Mouse (Mus musculus) myocyte (in vitro differentiated cells): ENCODE measurements around the gene Fkbp14. TPM values are rescaled to one million over a fixed set of nuclear protein-coding genes. Genes with fewer than 3 reads are reported as not detected.

ENCODE experiments used
- H3K27me3 ChIP-seq: one replicate; pipeline ENCODE4 v1.6.1; 2011; ENCODE audit not compliant: control insufficient read depth, insufficient read depth, insufficient read length
- H3K36me3 ChIP-seq: one replicate; pipeline ENCODE4 v1.6.1; 2011; ENCODE audit not compliant: control insufficient read depth, insufficient read depth
- H3K4me2 ChIP-seq: one replicate; pipeline ENCODE4 v1.6.1; 2011; ENCODE audit warnings: low read depth, control low read depth
- H3K4me3 ChIP-seq: one replicate; pipeline ENCODE4 v1.5.1; 2011; ENCODE audit warnings: mild to moderate bottlenecking, control low read depth, moderate library complexity
- H3K79me2 ChIP-seq: one replicate; pipeline ENCODE4 v1.6.1; 2011; ENCODE audit not compliant: control insufficient read depth, insufficient read depth
- H3ac ChIP-seq: one replicate; pipeline ENCODE4 v1.6.1; 2011; ENCODE audit not compliant: control insufficient read depth, insufficient read length
- CEBPB ChIP-seq: IDR thresholded peaks from 2 replicates; pipeline ENCODE4 v1.6.1; 2011; ENCODE audit warnings: mild to moderate bottlenecking, moderate library complexity; ENCODE audit not compliant: poor library complexity, insufficient read depth, severe bottlenecking
- E2F4 ChIP-seq: IDR thresholded peaks from one replicate; pipeline ENCODE4 v1.6.1; 2011; ENCODE audit warnings: mild to moderate bottlenecking, control low read depth, moderate library complexity; ENCODE audit not compliant: insufficient read depth
- MAX ChIP-seq: IDR thresholded peaks from one replicate; pipeline ENCODE4 v1.6.1; 2011; ENCODE audit warnings: low read depth, mild to moderate bottlenecking, control low read depth
- MYOD1 ChIP-seq, 3 experiments: IDR thresholded peaks; one replicate each; pipeline ENCODE4 v1.6.1; 2011; ENCODE audit warnings: control low read depth in 2 of 3, low read depth in 2 of 3, mild to moderate bottlenecking in 2 of 3, moderate library complexity in 1 of 3; ENCODE audit not compliant: insufficient read length in 2 of 3, control insufficient read depth in 1 of 3
- MYOG ChIP-seq, 3 experiments: IDR thresholded peaks; one replicate each; pipeline ENCODE4 v1.6.1; 2011; ENCODE audit warnings: control low read depth in 2 of 3, low read depth in 2 of 3, mild to moderate bottlenecking in 2 of 3; ENCODE audit not compliant: insufficient read length in 2 of 3, control insufficient read depth in 1 of 3, insufficient read depth in 1 of 3
- POLR2A ChIP-seq: IDR thresholded peaks from one replicate; pipeline ENCODE4 v1.6.1; 2011; ENCODE audit warnings: low read depth, mild to moderate bottlenecking, control low read depth, moderate library complexity; ENCODE audit not compliant: insufficient read length
- POLR2AphosphoS2 ChIP-seq: IDR thresholded peaks from one replicate; pipeline ENCODE4 v1.6.1; 2011; ENCODE audit warnings: low read depth, control low read depth; ENCODE audit not compliant: insufficient read length
- REST ChIP-seq: IDR thresholded peaks from one replicate; pipeline ENCODE4 v1.6.1; 2011; ENCODE audit warnings: mild to moderate bottlenecking, control low read depth, moderate library complexity; ENCODE audit not compliant: insufficient read depth, insufficient read length
- SRF ChIP-seq: IDR thresholded peaks from one replicate; pipeline ENCODE4 v1.6.1; 2011; ENCODE audit warnings: low read depth; ENCODE audit not compliant: control insufficient read depth, insufficient read length
- TCF12 ChIP-seq: IDR thresholded peaks from one replicate; pipeline ENCODE4 v1.6.1; 2011; ENCODE audit warnings: mild to moderate bottlenecking, control low read depth; ENCODE audit not compliant: poor library complexity, insufficient read depth, severe bottlenecking
- TCF3 ChIP-seq: IDR thresholded peaks from one replicate; pipeline ENCODE4 v1.6.1; 2011; ENCODE audit warnings: low read depth, control low read depth; ENCODE audit not compliant: insufficient read length
- USF1 ChIP-seq: IDR thresholded peaks from one replicate; pipeline ENCODE4 v1.6.1; 2011; ENCODE audit warnings: low read depth, mild to moderate bottlenecking, control low read depth, moderate library complexity
- polyA plus RNA-seq: library from polyadenylated mRNA; unstranded; fragments of >200 nt; fragmentation: generic; extraction: Trizol; gene quantifications from one replicate; pipeline ENCODE4 v1.2.1, GENCODE M21; 2012; ENCODE audit warnings: missing spikeins

Gene Fkbp14
- polyA plus RNA-seq, 1 experiment, result 6.0 TPM

- Histone ChIP-seq H3ac (peak within 1 kb of the TSS; percentile 49), H3K79me2 (no peaks in the 10 kb centered on the region), H3K36me3 (no peaks in the 10 kb centered on the region), H3K27me3 (no peaks in the 10 kb centered on the region), H3K4me2 (peak within 1 kb of the TSS; percentile 90), H3K4me3 (peak within 1 kb of the TSS; percentile 50)
- peak in 1 of 3 experiments; percentile 25 for TF ChIP-seq MYOG (IDR thresholded peaks at IDR 0.05; ENCODE audit: control insufficient read depth in 1 of 3, insufficient read depth in 1 of 3, insufficient read length in 2 of 3, low read depth in 2 of 3)
- peak; percentile 72 for TF ChIP-seq POLR2A
- no peak for TF ChIP-seq SRF
- TF ChIP-seq TCF3, result no peak
These were observed 2.4 kb downstream of the Fkbp14 start, which contains the start of gene Plekha8 for GRCm38 (mm10) chr6:54594469-54595329. Gene Plekha8 (plus strand): TSS chr6:54595111.

GRCm38 (mm10) chr6:54593766-54594468 lies 3.2 kb downstream of the Fkbp14 start:
- Histone ChIP-seq H3K27me3 (no peaks in the 10 kb centered on the region), H3K4me2 (peak overlapping the region; percentile 90), H3K79me2 (no peaks in the 10 kb centered on the region), H3ac (no peak overlapping the region), H3K4me3 (peak overlapping the region; percentile 50), H3K36me3 (no peaks in the 10 kb centered on the region)
- TF ChIP-seq TCF3, result no peak
- TF ChIP-seq TCF12, result no peak

- Histone ChIP-seq H3K79me2 (no peaks in the 10 kb centered on the region), H3K27me3 (no peaks in the 10 kb centered on the region), H3K36me3 (no peaks in the 10 kb centered on the region), H3ac (peak overlapping the region; percentile 27), H3K4me2 (peak overlapping the region; percentile 90), H3K4me3 (peak overlapping the region; percentile 50)
- TF ChIP-seq POLR2A (peak; percentile 47), POLR2AphosphoS2 (peak; percentile 20), MAX (no peak)
These were observed 4.1 kb downstream of the Fkbp14 start for GRCm38 (mm10) chr6:54592938-54593535.

- TF ChIP-seq SRF (no peak), MYOG (IDR thresholded peaks at IDR 0.05; ENCODE audit: control insufficient read depth in 1 of 3, insufficient read depth in 1 of 3, insufficient read length in 2 of 3, low read depth in 2 of 3) (no peak), MAX (no peak), REST (no peak), POLR2AphosphoS2 (no peak), POLR2A (no peak)
- Histone ChIP-seq H3K4me2 (peak overlapping the region; percentile 90), H3K4me3 (no peak overlapping the region), H3K79me2 (no peaks in the 10 kb centered on the region), H3K27me3 (no peaks in the 10 kb centered on the region), H3ac (no peak overlapping the region), H3K36me3 (no peaks in the 10 kb centered on the region)
These were observed 5.3 kb downstream of the Fkbp14 start for GRCm38 (mm10) chr6:54591778-54592177.

GRCm38 (mm10) chr6:54590691-54591090 lies 6.4 kb downstream of the Fkbp14 start:
- no peaks in the 10 kb centered on the region for H3K27me3 ChIP-seq
- H3K79me2 ChIP-seq, result no peaks in the 10 kb centered on the region
- TF ChIP-seq USF1, result no peak
- no peak for TF ChIP-seq E2F4
- no peak overlapping the region for H3K4me3 ChIP-seq
- no peak overlapping the region for H3K4me2 ChIP-seq
- no peak overlapping the region for H3ac ChIP-seq
- no peaks in the 10 kb centered on the region for H3K36me3 ChIP-seq

GRCm38 (mm10) chr6:54588212-54588611 lies 8.9 kb downstream of the Fkbp14 start:
- no peak overlapping the region for H3ac ChIP-seq
- no peak for TF ChIP-seq MYOG (IDR thresholded peaks at IDR 0.05; ENCODE audit: control insufficient read depth in 1 of 3, insufficient read depth in 1 of 3, insufficient read length in 2 of 3, low read depth in 2 of 3)
- TF ChIP-seq CEBPB, result no peak
- no peak for TF ChIP-seq REST
- no peak for TF ChIP-seq TCF3
- TF ChIP-seq MYOD1 (IDR thresholded peaks at IDR 0.05; ENCODE audit: control insufficient read depth in 1 of 3, insufficient read length in 2 of 3, low read depth in 2 of 3), result no peak
- TF ChIP-seq SRF, result no peak
- no peak for TF ChIP-seq USF1
- TF ChIP-seq TCF12, result no peak
- no peak for TF ChIP-seq MAX
- TF ChIP-seq E2F4, result no peak
- no peak for TF ChIP-seq POLR2A
- H3K27me3 ChIP-seq, result no peaks in the 10 kb centered on the region
- H3K4me2 ChIP-seq, result no peak overlapping the region
- H3K79me2 ChIP-seq, result no peaks in the 10 kb centered on the region
- no peaks in the 10 kb centered on the region for H3K36me3 ChIP-seq
- H3K4me3 ChIP-seq, result no peak overlapping the region
